Comparison of ENCODE assay signal across 12 mouse cellular contexts in the genomic region with DNA sequence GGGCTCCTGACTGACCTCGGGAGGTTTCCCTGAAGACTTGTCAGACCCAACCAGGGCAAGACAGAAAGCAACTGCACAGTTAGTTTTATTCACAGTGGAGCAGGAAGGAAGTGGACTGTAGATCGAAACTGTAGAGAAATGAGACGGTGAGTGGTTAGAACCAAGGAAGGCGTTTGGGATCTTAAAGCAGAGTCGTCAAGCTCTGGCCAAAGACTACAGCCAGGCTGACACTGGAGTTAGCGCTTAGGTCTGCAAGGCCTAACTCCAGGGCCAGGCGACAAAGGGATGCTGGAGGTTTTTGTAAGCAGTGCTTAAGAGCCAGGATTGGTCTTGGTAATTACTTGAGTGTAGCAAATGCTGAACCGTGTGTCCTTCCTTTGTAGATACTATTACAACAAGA.
"Had no signal": no experiment of that assay in that cellular context is flagged by ENCODE, and none has a peak within 500 bp of the region (broad histone marks: within the 10 kb centered on the region; RNA-seq: fewer than 3 reads in every experiment).

No protein-coding gene starts in this region.

- ATAC-seq: intestine, embryonic 15.5 days; lung, postnatal 0 days had no signal

- DNase-seq: kidney, adult 18-20 months; kidney, postnatal 14 days; lung, adult 2 months; midbrain, embryonic 14.5 days; right cerebral cortex, adult 18-20 months had no signal

- H3K27ac ChIP-seq: intestine, embryonic 15.5 days; kidney, embryonic 15.5 days; limb, embryonic 10.5 days; liver, embryonic 15.5 days; midbrain, embryonic 10.5 days; neural tube, embryonic 13.5 days had no signal

- H3K4me3 ChIP-seq: intestine, embryonic 15.5 days; kidney, embryonic 15.5 days; limb, embryonic 10.5 days; liver, embryonic 15.5 days; midbrain, embryonic 10.5 days; neural tube, embryonic 13.5 days had no signal

- H3K27me3 ChIP-seq: intestine, embryonic 15.5 days; kidney, embryonic 15.5 days; liver, embryonic 15.5 days; neural tube, embryonic 13.5 days had no signal
